Mouse (Mus musculus): ENCODE results near the gene Car10. TPM values are rescaled to one million over a fixed set of nuclear protein-coding genes. Genes with fewer than 3 reads are reported as not detected.

Car10 gene
- polyA plus RNA-seq, 1 experiment from 2014 or later = not detected

DNA sequence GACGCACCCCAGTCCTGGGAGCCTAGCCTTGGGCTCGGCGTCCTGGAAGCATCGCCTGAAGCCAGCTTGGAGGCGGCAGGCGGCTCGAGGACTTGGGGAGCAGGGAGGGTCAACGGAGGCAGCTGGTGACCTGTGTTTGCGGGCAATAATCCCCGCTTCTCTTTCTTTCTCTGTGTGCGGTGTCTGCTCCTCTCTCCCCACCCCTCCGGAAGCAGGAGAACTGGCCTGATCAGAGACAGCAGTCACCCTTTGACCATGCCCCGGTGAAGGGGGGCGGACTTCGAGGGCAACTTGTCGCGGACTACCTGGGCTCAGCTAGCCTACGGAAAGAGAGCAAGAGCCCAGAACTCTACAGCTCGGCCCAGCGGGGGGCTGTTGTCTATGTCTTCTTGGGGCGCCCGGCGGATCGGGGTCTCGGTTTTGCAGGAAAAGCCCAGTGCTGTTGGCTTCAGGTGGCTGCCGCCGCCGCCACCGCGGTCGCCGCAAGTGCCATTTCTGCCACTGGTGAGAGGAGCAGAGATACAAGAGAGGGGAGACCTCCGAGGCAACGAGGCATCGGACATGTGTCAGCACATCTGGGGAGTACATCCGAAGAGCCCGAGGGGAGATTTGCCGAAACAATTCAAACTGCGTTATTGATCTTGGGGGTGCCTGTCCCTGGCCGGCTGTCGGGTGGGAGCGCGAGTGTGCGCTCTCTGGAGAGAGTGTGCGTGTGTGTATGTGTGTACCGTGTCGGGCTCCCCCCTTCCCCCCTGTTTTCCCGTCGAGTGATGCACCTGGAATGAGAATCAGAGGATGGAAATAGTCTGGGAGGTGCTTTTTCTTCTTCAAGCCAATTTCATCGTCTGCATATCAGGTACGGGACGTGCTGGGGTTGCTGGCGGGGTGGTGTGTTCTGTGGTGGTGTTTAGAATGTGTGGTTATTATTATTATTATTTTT, 1.9 kb downstream of the Car10 start:
- H3K9me3 ChIP-seq (ENCODE audit: low read depth, low read length) = no peaks in the 10 kb centered on the region
- peaks cover 56% of the 10 kb centered on the region for H3K27me3 ChIP-seq (ENCODE audit: insufficient read depth, low read length)
- H3K27ac ChIP-seq (ENCODE audit: low read depth) = no peak overlapping the region
- H3K36me3 ChIP-seq (ENCODE audit: insufficient read depth) = no peaks in the 10 kb centered on the region
- DNase-seq (no peak), ATAC-seq (ENCODE audit: insufficient read depth) (no peak)
- peak overlapping the region; percentile 63 for H3K4me2 ChIP-seq
- no peak overlapping the region for H3K9ac ChIP-seq
- WGBS = 1% methylated on average over 53 of the region's 53 CpGs
- no peak for TF ChIP-seq CTCF (IDR thresholded peaks at IDR 0.05; ENCODE audit: low read depth)
- peak overlapping the region; percentile 31 for H3K4me3 ChIP-seq (ENCODE audit: low read depth, low read length)
- no peaks in the 10 kb centered on the region for H3K4me1 ChIP-seq (ENCODE audit: insufficient read depth)

GRCm38 (mm10) chr11:93100606-93101005, 2.8 kb downstream of the Car10 start:
- Histone ChIP-seq H3K27ac (ENCODE audit: low read depth) (no peak overlapping the region), H3K9ac (no peak overlapping the region), H3K4me1 (ENCODE audit: insufficient read depth) (no peaks in the 10 kb centered on the region), H3K36me3 (ENCODE audit: insufficient read depth) (no peaks in the 10 kb centered on the region), H3K9me3 (ENCODE audit: low read depth, low read length) (no peaks in the 10 kb centered on the region), H3K4me2 (no peak overlapping the region), H3K27me3 (ENCODE audit: insufficient read depth, low read length) (peaks cover 56% of the 10 kb centered on the region), H3K4me3 (ENCODE audit: low read depth, low read length) (no peak overlapping the region)
- DNase-seq (no peak), ATAC-seq (ENCODE audit: insufficient read depth) (no peak)
- WGBS = 3% methylated on average over 6 of the region's 6 CpGs
- TF ChIP-seq CTCF (IDR thresholded peaks at IDR 0.05; ENCODE audit: low read depth) = no peak

GRCm38 (mm10) chr11:93101106-93101505, 3.3 kb downstream of the Car10 start:
- no peaks in the 10 kb centered on the region for H3K9me3 ChIP-seq (ENCODE audit: low read depth, low read length)
- H3K4me2 ChIP-seq = no peak overlapping the region
- H3K4me3 ChIP-seq (ENCODE audit: low read depth, low read length) = no peak overlapping the region
- ATAC-seq (ENCODE audit: insufficient read depth) (no peak), DNase-seq (no peak)
- H3K9ac ChIP-seq = no peak overlapping the region
- H3K36me3 ChIP-seq (ENCODE audit: insufficient read depth) = no peaks in the 10 kb centered on the region
- 0% methylated on average over 2 of the region's 2 CpGs for WGBS
- peaks cover 56% of the 10 kb centered on the region for H3K27me3 ChIP-seq (ENCODE audit: insufficient read depth, low read length)
- H3K4me1 ChIP-seq (ENCODE audit: insufficient read depth) = no peaks in the 10 kb centered on the region
- H3K27ac ChIP-seq (ENCODE audit: low read depth) = no peak overlapping the region
- no peak for TF ChIP-seq CTCF (IDR thresholded peaks at IDR 0.05; ENCODE audit: low read depth)

- peaks cover 47% of the 10 kb centered on the region for H3K27me3 ChIP-seq (ENCODE audit: insufficient read depth, low read length)
- no peak overlapping the region for H3K9ac ChIP-seq
- H3K4me1 ChIP-seq (ENCODE audit: insufficient read depth) = no peaks in the 10 kb centered on the region
- DNase-seq (no peak), ATAC-seq (ENCODE audit: insufficient read depth) (no peak)
- no peaks in the 10 kb centered on the region for H3K36me3 ChIP-seq (ENCODE audit: insufficient read depth)
- no peak for TF ChIP-seq CTCF (IDR thresholded peaks at IDR 0.05; ENCODE audit: low read depth)
- no peak overlapping the region for H3K4me2 ChIP-seq
- 75% methylated on average over 9 of the region's 9 CpGs for WGBS
- no peak overlapping the region for H3K4me3 ChIP-seq (ENCODE audit: low read depth, low read length)
- no peaks in the 10 kb centered on the region for H3K9me3 ChIP-seq (ENCODE audit: low read depth, low read length)
- H3K27ac ChIP-seq (ENCODE audit: low read depth) = no peak overlapping the region
These were observed 4.5 kb downstream of the Car10 start for GRCm38 (mm10) chr11:93102321-93102720.

DNA sequence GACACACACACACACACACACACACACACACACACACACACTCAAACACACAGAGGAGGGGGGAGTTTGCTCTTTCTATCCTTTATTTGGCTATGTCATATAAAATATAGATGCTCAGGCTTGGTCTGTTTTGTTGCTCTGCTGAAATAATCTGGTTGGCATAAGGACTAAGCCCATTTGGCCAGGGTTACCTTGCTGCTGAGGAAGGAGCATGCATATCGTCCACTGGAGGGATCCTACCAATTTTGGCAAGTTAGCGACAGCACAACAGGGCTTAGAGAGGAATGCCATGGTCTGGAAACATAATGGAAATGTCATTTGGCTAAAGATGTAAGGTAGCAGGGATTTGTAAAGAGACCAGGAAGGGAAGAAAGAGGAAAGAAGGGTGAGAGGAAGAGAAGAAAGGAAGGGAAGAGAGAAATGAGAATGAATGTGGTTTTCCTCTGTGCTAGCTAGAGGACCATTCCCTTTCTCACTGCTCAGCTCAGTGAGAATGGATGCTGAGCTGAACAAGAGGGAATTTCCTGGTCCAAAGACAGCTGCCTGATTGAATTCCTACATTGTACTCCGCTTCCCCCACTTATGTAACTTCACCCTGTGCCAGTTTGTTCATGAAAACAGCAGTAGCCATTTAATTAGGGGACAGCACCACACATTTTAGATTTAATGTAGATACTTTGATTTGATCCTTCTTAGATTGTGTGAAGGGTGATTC, 5.4 kb downstream of the Car10 start:
- Histone ChIP-seq H3K4me3 (ENCODE audit: low read depth, low read length) (no peak overlapping the region), H3K9me3 (ENCODE audit: low read depth, low read length) (no peaks in the 10 kb centered on the region), H3K4me2 (no peak overlapping the region), H3K36me3 (ENCODE audit: insufficient read depth) (no peaks in the 10 kb centered on the region), H3K27me3 (ENCODE audit: insufficient read depth, low read length) (peaks cover 38% of the 10 kb centered on the region), H3K9ac (no peak overlapping the region), H3K27ac (ENCODE audit: low read depth) (no peak overlapping the region), H3K4me1 (ENCODE audit: insufficient read depth) (no peaks in the 10 kb centered on the region)
- DNase-seq (no peak), ATAC-seq (ENCODE audit: insufficient read depth) (no peak)
- no peak for TF ChIP-seq CTCF (IDR thresholded peaks at IDR 0.05; ENCODE audit: low read depth)
- 55% methylated on average over 3 of the region's 3 CpGs for WGBS

DNA sequence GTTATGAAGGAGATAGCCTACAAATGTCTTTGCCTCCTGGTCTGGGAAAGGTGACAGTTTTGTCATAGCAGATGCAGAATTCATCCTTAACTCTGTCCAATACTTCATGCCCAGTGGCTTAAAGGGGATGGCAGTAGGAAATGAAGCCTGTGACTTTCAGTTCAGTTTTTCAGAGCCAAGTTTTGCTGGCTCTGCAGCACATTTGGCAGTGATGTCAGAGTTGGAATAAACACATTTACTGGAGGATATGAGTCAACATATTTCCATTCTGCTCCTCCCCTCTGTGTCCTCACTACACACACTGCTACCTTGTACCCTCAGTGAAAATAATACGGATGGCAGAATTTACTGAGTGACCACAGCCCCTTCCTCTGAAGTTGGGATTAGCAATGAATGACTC, 11.6 kb downstream of the Car10 start:
- no peak overlapping the region for H3K4me3 ChIP-seq (ENCODE audit: low read depth, low read length)
- no peaks in the 10 kb centered on the region for H3K4me1 ChIP-seq (ENCODE audit: insufficient read depth)
- TF ChIP-seq CTCF (IDR thresholded peaks at IDR 0.05; ENCODE audit: low read depth) = no peak
- H3K4me2 ChIP-seq = no peak overlapping the region
- no peak overlapping the region for H3K9ac ChIP-seq
- WGBS = 65% methylated on average over 1 of the region's 1 CpGs
- no peaks in the 10 kb centered on the region for H3K36me3 ChIP-seq (ENCODE audit: insufficient read depth)
- H3K27ac ChIP-seq (ENCODE audit: low read depth) = no peak overlapping the region
- H3K9me3 ChIP-seq (ENCODE audit: low read depth, low read length) = no peaks in the 10 kb centered on the region
- no peak for ATAC-seq (ENCODE audit: insufficient read depth)
- DNase-seq = no peak
- H3K27me3 ChIP-seq (ENCODE audit: insufficient read depth, low read length) = no peaks in the 10 kb centered on the region

DNA sequence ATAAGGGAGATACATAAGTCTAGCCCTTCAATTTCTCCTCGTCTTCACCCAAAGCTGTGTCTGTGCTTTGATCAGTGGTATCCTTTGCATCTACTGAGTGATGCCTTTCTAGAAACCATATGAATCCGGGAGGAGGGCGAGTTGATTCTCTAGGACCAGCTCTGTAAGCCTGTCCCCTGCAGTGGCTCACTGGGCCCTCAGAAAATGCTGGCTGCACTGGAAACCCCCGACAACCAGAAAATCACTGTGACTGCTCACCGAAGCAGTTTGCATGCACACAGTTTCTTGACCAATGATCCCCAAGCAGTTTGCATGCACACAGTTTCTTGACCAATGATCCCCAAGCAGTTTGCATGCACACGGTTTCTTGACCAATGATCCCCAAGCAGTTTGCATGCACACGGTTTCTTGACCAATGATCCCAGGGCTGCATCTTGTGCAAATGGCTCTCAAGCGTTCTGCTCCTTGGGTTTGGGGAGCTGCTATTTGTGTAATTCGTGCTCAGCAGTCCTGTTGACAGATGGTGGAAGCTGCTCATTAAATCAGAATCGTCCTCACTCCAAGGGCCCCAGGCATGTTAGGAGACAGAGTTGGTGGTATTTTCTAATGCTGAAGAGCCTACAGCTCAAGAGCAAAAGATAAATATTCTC, 23.1 kb downstream of the Car10 start:
- Histone ChIP-seq H3K9me3 (ENCODE audit: low read depth, low read length) (no peaks in the 10 kb centered on the region), H3K4me1 (ENCODE audit: insufficient read depth) (no peaks in the 10 kb centered on the region), H3K4me2 (no peak overlapping the region), H3K27me3 (ENCODE audit: insufficient read depth, low read length) (no peaks in the 10 kb centered on the region), H3K36me3 (ENCODE audit: insufficient read depth) (no peaks in the 10 kb centered on the region), H3K4me3 (ENCODE audit: low read depth, low read length) (no peak overlapping the region), H3K9ac (no peak overlapping the region), H3K27ac (ENCODE audit: low read depth) (no peak overlapping the region)
- DNase-seq (no peak), ATAC-seq (ENCODE audit: insufficient read depth) (no peak)
- 57% methylated on average over 10 of the region's 10 CpGs for WGBS
- no peak for TF ChIP-seq CTCF (IDR thresholded peaks at IDR 0.05; ENCODE audit: low read depth)
